Mouse (Mus musculus): ENCODE data around the gene Mcu. TPM values are rescaled to one million over a fixed set of nuclear protein-coding genes. Genes with fewer than 3 reads are reported as not detected.

Gene Mcu
- polyA plus RNA-seq, 1 experiment from 2014 or later = 19.4 TPM

- Histone ChIP-seq H3K27me3 (replicated peaks; ENCODE audit: low read depth, poor library complexity, severe bottlenecking) (no peaks in the 10 kb centered on the region), H3K9me3 (peaks cover 14% of the 10 kb centered on the region; the same call in 1 of the 2 replicates), H3K4me1 (peaks cover 19% of the 10 kb centered on the region), H3K4me3 (no peak overlapping the region), H3K27ac (replicated peaks) (peak overlapping the region; percentile 12; the same call in 1 of the 2 replicates), H3K36me3 (replicated peaks) (peaks cover 4% of the 10 kb centered on the region; the same call in 1 of the 2 replicates)
- peak; percentile 20 for DNase-seq (ENCODE audit: low spot score)
- 65% methylated on average over 12 of the region's 12 CpGs for WGBS
These were observed 38.4 kb downstream of the Mcu start for GRCm38 (mm10) chr10:59577871-59578801.

GRCm38 (mm10) chr10:59576305-59576704, 40.2 kb downstream of the Mcu start:
- Histone ChIP-seq H3K27ac (replicated peaks) (no peak overlapping the region), H3K9me3 (peaks cover 29% of the 10 kb centered on the region; the same call in 1 of the 2 replicates), H3K4me3 (no peak overlapping the region), H3K27me3 (replicated peaks; ENCODE audit: low read depth, poor library complexity, severe bottlenecking) (no peaks in the 10 kb centered on the region), H3K36me3 (replicated peaks) (no peaks in the 10 kb centered on the region; the same call in 1 of the 2 replicates), H3K4me1 (peaks cover 19% of the 10 kb centered on the region)
- 51% methylated on average over 5 of the region's 5 CpGs for WGBS
- DNase-seq (ENCODE audit: low spot score) = no peak

GRCm38 (mm10) chr10:59571964-59572363, 44.5 kb downstream of the Mcu start:
- no peak overlapping the region for H3K4me3 ChIP-seq
- no peaks in the 10 kb centered on the region for H3K27me3 ChIP-seq (replicated peaks; ENCODE audit: low read depth, poor library complexity, severe bottlenecking)
- H3K27ac ChIP-seq (replicated peaks) = no peak overlapping the region
- no peak for DNase-seq (ENCODE audit: low spot score)
- 88% methylated on average over 5 of the region's 5 CpGs for WGBS
- peaks cover 29% of the 10 kb centered on the region; the same call in 1 of the 2 replicates for H3K9me3 ChIP-seq
- no peaks in the 10 kb centered on the region; the same call in 1 of the 2 replicates for H3K36me3 ChIP-seq (replicated peaks)
- H3K4me1 ChIP-seq = peaks cover 6% of the 10 kb centered on the region; the same call in 1 of the 2 replicates

GRCm38 (mm10) chr10:59571273-59571672, 45.2 kb downstream of the Mcu start:
- no peak for DNase-seq (ENCODE audit: low spot score)
- no peak overlapping the region for H3K4me3 ChIP-seq
- WGBS = 92% methylated on average over 4 of the region's 4 CpGs

GRCm38 (mm10) chr10:59570780-59571179, 45.7 kb downstream of the Mcu start:
- no peak for DNase-seq (ENCODE audit: low spot score)
- peaks cover 6% of the 10 kb centered on the region for H3K4me1 ChIP-seq
- H3K4me3 ChIP-seq = no peak overlapping the region
- H3K27me3 ChIP-seq (replicated peaks; ENCODE audit: low read depth, poor library complexity, severe bottlenecking) = no peaks in the 10 kb centered on the region
- peaks cover 29% of the 10 kb centered on the region; the same call in 1 of the 2 replicates for H3K9me3 ChIP-seq
- no peaks in the 10 kb centered on the region; the same call in 1 of the 2 replicates for H3K36me3 ChIP-seq (replicated peaks)
- no peak overlapping the region for H3K27ac ChIP-seq (replicated peaks)
- WGBS = 79% methylated on average over 2 of the region's 2 CpGs

More at GRCm38 (mm10) chr10:59571273-59571672, 45.2 kb downstream of the Mcu start:
- H3K27me3 ChIP-seq (replicated peaks; ENCODE audit: low read depth, poor library complexity, severe bottlenecking) = no peaks in the 10 kb centered on the region
- no peak overlapping the region for H3K27ac ChIP-seq (replicated peaks)
- H3K9me3 ChIP-seq = peaks cover 29% of the 10 kb centered on the region; the same call in 1 of the 2 replicates
- H3K36me3 ChIP-seq (replicated peaks) = no peaks in the 10 kb centered on the region; the same call in 1 of the 2 replicates
- peaks cover 4% of the 10 kb centered on the region; the same call in 1 of the 2 replicates for H3K4me1 ChIP-seq

- WGBS = 91% methylated on average over 6 of the region's 6 CpGs
- no peaks in the 10 kb centered on the region for H3K27me3 ChIP-seq (replicated peaks; ENCODE audit: low read depth, poor library complexity, severe bottlenecking)
- H3K9me3 ChIP-seq = peaks cover 29% of the 10 kb centered on the region; the same call in 1 of the 2 replicates
- DNase-seq (ENCODE audit: low spot score) = no peak
- no peak overlapping the region for H3K27ac ChIP-seq (replicated peaks)
- H3K4me3 ChIP-seq = no peak overlapping the region
- peaks cover 7% of the 10 kb centered on the region for H3K4me1 ChIP-seq
- H3K36me3 ChIP-seq (replicated peaks) = no peaks in the 10 kb centered on the region; the same call in 1 of the 2 replicates
These were observed 46.1 kb downstream of the Mcu start for GRCm38 (mm10) chr10:59570360-59570759.

- no peak overlapping the region for H3K4me3 ChIP-seq
- no peak overlapping the region for H3K27ac ChIP-seq (replicated peaks)
- H3K9me3 ChIP-seq = peaks cover 27% of the 10 kb centered on the region; the same call in 1 of the 2 replicates
- H3K4me1 ChIP-seq = peaks cover 8% of the 10 kb centered on the region
- no peaks in the 10 kb centered on the region for H3K27me3 ChIP-seq (replicated peaks; ENCODE audit: low read depth, poor library complexity, severe bottlenecking)
- 84% methylated on average over 1 of the region's 1 CpGs for WGBS
- DNase-seq (ENCODE audit: low spot score) = no peak
- H3K36me3 ChIP-seq (replicated peaks) = no peaks in the 10 kb centered on the region; the same call in 1 of the 2 replicates
These were observed 47.0 kb downstream of the Mcu start for GRCm38 (mm10) chr10:59569481-59569869.

- Histone ChIP-seq H3K27ac (replicated peaks) (no peak overlapping the region), H3K36me3 (replicated peaks) (no peaks in the 10 kb centered on the region; the same call in 1 of the 2 replicates), H3K27me3 (replicated peaks; ENCODE audit: low read depth, poor library complexity, severe bottlenecking) (no peaks in the 10 kb centered on the region), H3K4me3 (no peak overlapping the region), H3K4me1 (peaks cover 11% of the 10 kb centered on the region), H3K9me3 (peaks cover 22% of the 10 kb centered on the region; the same call in 1 of the 2 replicates)
- no peak for DNase-seq (ENCODE audit: low spot score)
- 83% methylated on average over 10 of the region's 10 CpGs for WGBS
These were observed 47.6 kb downstream of the Mcu start for GRCm38 (mm10) chr10:59568665-59569480.

GRCm38 (mm10) chr10:59566968-59567367, 49.5 kb downstream of the Mcu start:
- Histone ChIP-seq H3K27me3 (replicated peaks; ENCODE audit: low read depth, poor library complexity, severe bottlenecking) (no peaks in the 10 kb centered on the region), H3K27ac (replicated peaks) (no peak overlapping the region)
- 94% methylated on average over 13 of the region's 13 CpGs for WGBS

GRCm38 (mm10) chr10:59565995-59566410, 50.5 kb downstream of the Mcu start:
- DNase-seq (ENCODE audit: low spot score) = no peak
- Histone ChIP-seq H3K4me3 (no peak overlapping the region), H3K36me3 (replicated peaks) (no peaks in the 10 kb centered on the region), H3K4me1 (peaks cover 17% of the 10 kb centered on the region), H3K27me3 (replicated peaks; ENCODE audit: low read depth, poor library complexity, severe bottlenecking) (no peaks in the 10 kb centered on the region), H3K9me3 (no peaks in the 10 kb centered on the region), H3K27ac (replicated peaks) (no peak overlapping the region; the same call in 1 of the 2 replicates)
- 88% methylated on average over 2 of the region's 2 CpGs for WGBS

More at GRCm38 (mm10) chr10:59566968-59567367, 49.5 kb downstream of the Mcu start:
- peaks cover 17% of the 10 kb centered on the region for H3K4me1 ChIP-seq
- H3K4me3 ChIP-seq = no peak overlapping the region
- H3K36me3 ChIP-seq (replicated peaks) = no peaks in the 10 kb centered on the region
- no peak for DNase-seq (ENCODE audit: low spot score)
- H3K9me3 ChIP-seq = peaks cover 3% of the 10 kb centered on the region; the same call in 1 of the 2 replicates

GRCm38 (mm10) chr10:59564551-59564950, 51.9 kb downstream of the Mcu start:
- WGBS = 82% methylated on average over 5 of the region's 5 CpGs
- no peaks in the 10 kb centered on the region for H3K36me3 ChIP-seq (replicated peaks)
- no peak overlapping the region for H3K27ac ChIP-seq (replicated peaks)
- no peaks in the 10 kb centered on the region for H3K9me3 ChIP-seq
- no peak overlapping the region for H3K4me3 ChIP-seq
- H3K27me3 ChIP-seq (replicated peaks; ENCODE audit: low read depth, poor library complexity, severe bottlenecking) = no peaks in the 10 kb centered on the region
- peaks cover 17% of the 10 kb centered on the region for H3K4me1 ChIP-seq
- DNase-seq (ENCODE audit: low spot score) = no peak

GRCm38 (mm10) chr10:59562511-59562910, 54.0 kb downstream of the Mcu start:
- H3K9me3 ChIP-seq = no peaks in the 10 kb centered on the region
- H3K4me3 ChIP-seq = no peak overlapping the region
- no peaks in the 10 kb centered on the region for H3K27me3 ChIP-seq (replicated peaks; ENCODE audit: low read depth, poor library complexity, severe bottlenecking)
- no peak overlapping the region for H3K27ac ChIP-seq (replicated peaks)
- WGBS = 63% methylated on average over 4 of the region's 4 CpGs
- H3K36me3 ChIP-seq (replicated peaks) = no peaks in the 10 kb centered on the region
- peak; percentile 44 for DNase-seq (ENCODE audit: low spot score)
- H3K4me1 ChIP-seq = peaks cover 17% of the 10 kb centered on the region

Measured in embryonic facial prominence, embryonic 10.5 days (tissue).